Mouse (Mus musculus): Measurements from ENCODE around the gene Ccdc81.

Gene Ccdc81

GRCm38 (mm10) chr7:89903442-89904343, at the start of gene Ccdc81:
Gene Ccdc81 (minus strand): TSS chr7:89903629.
- DNase-seq: no peak

- DNase-seq: no peak
Observed at GRCm38 (mm10) chr7:89949403-89949802, 46.0 kb upstream of the Ccdc81 start.

GRCm38 (mm10) chr7:89948026-89948425, 44.6 kb upstream of the Ccdc81 start:
- no peak for DNase-seq

- DNase-seq: peak; percentile 97 to 99
Observed at GRCm38 (mm10) chr7:89940571-89941463, 37.4 kb upstream of the Ccdc81 start, which contains the start of gene Hikeshi. Gene Hikeshi (minus strand): TSS chr7:89941204.

GRCm38 (mm10) chr7:89939497-89940353, 36.3 kb upstream of the Ccdc81 start:
- no peak for DNase-seq

- DNase-seq: no peak
Observed at GRCm38 (mm10) chr7:89923441-89924180, 20.2 kb upstream of the Ccdc81 start.

- DNase-seq: no peak
Observed at GRCm38 (mm10) chr7:89917776-89918175, 14.3 kb upstream of the Ccdc81 start.

- no peak for DNase-seq
Observed at GRCm38 (mm10) chr7:89916711-89917110, 13.3 kb upstream of the Ccdc81 start.

GRCm38 (mm10) chr7:89913432-89914158, 10.2 kb upstream of the Ccdc81 start:
- DNase-seq: no peak

GRCm38 (mm10) chr7:89912356-89912755, 8.9 kb upstream of the Ccdc81 start:
- DNase-seq: no peak

GRCm38 (mm10) chr7:89909711-89910110, 6.3 kb upstream of the Ccdc81 start:
- peak in 1 of 2 experiments; percentile 29 for DNase-seq

GRCm38 (mm10) chr7:89908899-89909621, 5.6 kb upstream of the Ccdc81 start:
- no peak for DNase-seq

- DNase-seq: no peak
Observed at GRCm38 (mm10) chr7:89908421-89908820, 5.0 kb upstream of the Ccdc81 start.

- peak; percentile 49 to 86 for DNase-seq
Observed at GRCm38 (mm10) chr7:89907950-89908349, 4.5 kb upstream of the Ccdc81 start.

GRCm38 (mm10) chr7:89903007-89903406, 422 bp downstream of the Ccdc81 start:
- DNase-seq: no peak

- peak; percentile 15 to 61 for DNase-seq
Observed at GRCm38 (mm10) chr7:89891856-89892255, 11.6 kb downstream of the Ccdc81 start.

GRCm38 (mm10) chr7:89891412-89891811, 12.0 kb downstream of the Ccdc81 start:
- DNase-seq: no peak

- no peak for DNase-seq
Observed at GRCm38 (mm10) chr7:89884551-89884950, 18.9 kb downstream of the Ccdc81 start.

- DNase-seq: no peak
Observed at GRCm38 (mm10) chr7:89879686-89880085, 23.7 kb downstream of the Ccdc81 start.

GRCm38 (mm10) chr7:89867221-89867620, 36.2 kb downstream of the Ccdc81 start:
- no peak for DNase-seq
